In genomic region chr1:177454492-177454891, GRCm38 (mm10) we compare ENCODE assay signal across 22 mouse cellular contexts. TPM values are rescaled to one million over a fixed set of nuclear protein-coding genes. Genes with fewer than 3 reads are reported as not detected.
DNase-seq lines count a peak whose midpoint lies in the region; ATAC-seq and TF ChIP-seq lines count a peak whose summit lies in the region.
"Had no signal": no experiment of that assay in that cellular context is flagged by ENCODE, and none has a peak within 500 bp of the region (broad histone marks: within the 10 kb centered on the region; RNA-seq: fewer than 3 reads in every experiment).

No protein-coding gene starts in this region.

- TF ChIP-seq RAD21 in CH12.LX (IDR thresholded peaks at IDR 0.05; ENCODE audit: low read depth, low read length): no peak

- peak; percentile 12 for DNase-seq in cerebellum, adult 9-11 months
- peak; percentile 52 for DNase-seq in kidney, adult 2 months
- no peak for DNase-seq in kidney, adult 11 months
- DNase-seq in CD4-positive, CD25-positive, alpha-beta regulatory T cell, adult 2 months (ENCODE audit: low read depth, low spot score): peak; percentile 25
- DNase-seq in CH12.LX (ENCODE audit: extremely low read depth): peak; percentile 60
- no peak for DNase-seq in liver
- DNase-seq: adrenal gland, adult 8-10 months; adrenal gland, postnatal 36 days; B cell, adult 2 months; cerebellum, adult 11 months; gastrocnemius, postnatal 10 days; heart, adult 2 months; heart, postnatal 14 days; kidney, adult 18-20 months had no signal

- peaks cover 3% of the 10 kb centered on the region; the same call in 1 of the 2 replicates for H3K4me1 ChIP-seq in kidney, adult 2 months (ENCODE audit: control insufficient read depth, insufficient read depth, low read length)
- H3K4me1 ChIP-seq in CH12.LX (ENCODE audit: control insufficient read depth in 1 of 2, insufficient read depth in 2 of 2): peaks cover 9 to 60% of the 10 kb centered on the region in 2 experiments
- H3K4me1 ChIP-seq: embryonic facial prominence, embryonic 15.5 days; heart, embryonic 15.5 days had no signal

- in situ Hi-C loops in CH12.LX (cut with MboI; ENCODE audit: low pct_ligation_motif_present, low pct_unique_long_range_greater_than_20kb, low sequenced_read_pairs): no loop called here

- dilution Hi-C loops in CH12.LX (cut with MboI; ENCODE audit: extremely low pct_ligation_motif_present, extremely low pct_unique_long_range_greater_than_20kb, low sequenced_read_pairs): no loop called here

- no peak overlapping the region for H3K4me3 ChIP-seq in kidney, adult 2 months (ENCODE audit: insufficient read depth, low read depth, low read length)
- H3K4me3 ChIP-seq in CH12.LX (replicated peaks in 1 of 3; ENCODE audit: low read depth in 2 of 3, low read length in 2 of 3, poor library complexity in 1 of 3): no peak overlapping the region
- H3K4me3 ChIP-seq: embryonic facial prominence, embryonic 15.5 days; erythroblast, embryonic 14.5 days; heart, adult 2 months; heart, embryonic 15.5 days; hindbrain, embryonic 13.5 days; kidney, embryonic 15.5 days had no signal

- TF ChIP-seq CTCF in kidney, adult 2 months (conservative IDR thresholded peaks at IDR 0.05; ENCODE audit: insufficient read depth, insufficient read length, low read depth, low read length): no peak
- no peak for TF ChIP-seq CTCF in CH12.LX (conservative IDR thresholded peaks at IDR 0.05 in 1 of 2, IDR thresholded peaks at IDR 0.05 in 1 of 2; ENCODE audit: low read depth in 2 of 2, low read length in 2 of 2)

- no peak overlapping the region for H3K27ac ChIP-seq in kidney, adult 2 months (ENCODE audit: insufficient read depth, low read depth, low read length)
- no peak overlapping the region for H3K27ac ChIP-seq in CH12.LX (ENCODE audit: insufficient read depth, low read depth)
- H3K27ac ChIP-seq: embryonic facial prominence, embryonic 15.5 days; heart, adult 2 months; heart, embryonic 15.5 days; hindbrain, embryonic 13.5 days; hindbrain, postnatal 0 days; kidney, embryonic 15.5 days had no signal

- H3K9ac ChIP-seq in CH12.LX (ENCODE audit: insufficient read depth, low read depth): no peak overlapping the region
- H3K9ac ChIP-seq: embryonic facial prominence, embryonic 15.5 days; heart, embryonic 15.5 days; hindbrain, embryonic 13.5 days; kidney, embryonic 15.5 days had no signal

- H3K9me3 ChIP-seq in CH12.LX (replicated peaks; ENCODE audit: low read length): no peaks in the 10 kb centered on the region
- H3K9me3 ChIP-seq: embryonic facial prominence, embryonic 15.5 days; heart, embryonic 15.5 days; hindbrain, embryonic 13.5 days; kidney, embryonic 15.5 days had no signal

- WGBS in kidney, adult 2 months: 46% methylated on average over 6 of the region's 6 CpGs

- H3K4me2 ChIP-seq in CH12.LX (ENCODE audit: insufficient read depth, low read depth, poor library complexity, severe bottlenecking): peak overlapping the region; percentile 29; the same call in 1 of the 2 replicates
- H3K4me2 ChIP-seq: embryonic facial prominence, embryonic 15.5 days; heart, embryonic 11.5 days; heart, embryonic 15.5 days; hindbrain, embryonic 13.5 days had no signal

- H3K79me2 ChIP-seq in CH12.LX (replicated peaks; ENCODE audit: control insufficient read depth, extremely low read depth, insufficient read depth, poor library complexity, severe bottlenecking): no peaks in the 10 kb centered on the region

- H3K27me3 ChIP-seq in kidney, adult 2 months (replicated peaks; ENCODE audit: control insufficient read depth, insufficient read depth, low read length): no peaks in the 10 kb centered on the region
- H3K27me3 ChIP-seq in CH12.LX (replicated peaks): no peaks in the 10 kb centered on the region
- H3K27me3 ChIP-seq: embryonic facial prominence, embryonic 15.5 days; heart, embryonic 15.5 days; hindbrain, embryonic 13.5 days; kidney, embryonic 15.5 days had no signal

- no peak for ATAC-seq in cerebellum, adult (ENCODE audit: insufficient number of reproducible peaks, low FRiP score, low TSS enrichment)
- ATAC-seq: hindbrain, postnatal 0 days had no signal

- no peak for TF ChIP-seq POLR2A in kidney, adult 2 months (IDR thresholded peaks at IDR 0.05; ENCODE audit: low read depth, low read length)
- TF ChIP-seq POLR2A in CH12.LX (IDR thresholded peaks at IDR 0.05; ENCODE audit: low read depth, low read length): no peak

- TF ChIP-seq EP300 in CH12.LX (IDR thresholded peaks at IDR 0.05; ENCODE audit: low read length): peak; percentile 78

- no peaks in the 10 kb centered on the region for H3K36me3 ChIP-seq in kidney, adult 2 months (ENCODE audit: control insufficient read depth, insufficient read depth, low read length)
- H3K36me3 ChIP-seq in CH12.LX (replicated peaks in 1 of 2; ENCODE audit: control insufficient read depth in 1 of 2, insufficient read depth in 1 of 2, low read length in 1 of 2): no peaks in the 10 kb centered on the region
- H3K36me3 ChIP-seq: embryonic facial prominence, embryonic 15.5 days; heart, embryonic 15.5 days; hindbrain, embryonic 13.5 days had no signal

TF ChIP-seq in CH12.LX, 34 proteins besides CTCF, POLR2A, EP300 and RAD21:
- peak; percentile 38; the same call in 1 of the 2 replicates for TF ChIP-seq JUN (IDR thresholded peaks at IDR 0.05; ENCODE audit: insufficient read depth, low read depth, low read length)
- TF ChIP-seq JUND (conservative IDR thresholded peaks at IDR 0.05; ENCODE audit: low read depth, low read length): peak; percentile 76; the same call in 1 of the 2 replicates
- TF ChIP-seq IRF4 (IDR thresholded peaks at IDR 0.05; ENCODE audit: low read depth, low read length): peak; percentile 83
- no peak; the same call in 1 of the 2 replicates for TF ChIP-seq BHLHE40 (IDR thresholded peaks at IDR 0.05; ENCODE audit: low read depth, low read length)
- TF ChIP-seq ZNF384 (IDR thresholded peaks at IDR 0.05; ENCODE audit: low read depth, low read length): peak; percentile 88
- TF ChIP-seq ETS1 (conservative IDR thresholded peaks at IDR 0.05; ENCODE audit: low read depth, low read length): 0 out of 2 replicates have a peak, but pooled peaks have one; percentile 28
- no peak for TF ChIP-seq MXI1 (IDR thresholded peaks at IDR 0.05; ENCODE audit: low read depth, low read length)

RNA-seq across cellular contexts. Expression of gene Zbtb18, which starts 12.3 kb away (rescaled TPM):
- polyA plus RNA-seq in kidney, adult 2 months (2012; rRNA removed): 9.2 and 12.7 TPM in 2 replicates
- 3.9 and 8.4 TPM in 2 replicates for total RNA-seq in CH12.LX (2012; rRNA removed)
- 10.0 and 10.5 TPM in 2 replicates for total RNA-seq in CH12.LX (2014; rRNA removed)
- polyA plus RNA-seq in CH12.LX (2012; ENCODE audit: insufficient read length, low read depth): 13.5 and 16.9 TPM in 2 replicates

Comparison
In these comparisons a context has a peak if more than half of its experiments do, and no peak if none do; other contexts are left out.
1. DNase-seq: peak in cerebellum, adult 9-11 months (single experiment), kidney, adult 2 months (single experiment), CD4-positive, CD25-positive, alpha-beta regulatory T cell, adult 2 months (single experiment) and CH12.LX (single experiment); none in kidney, adult 11 months (single experiment) and liver (single experiment).